Mouse (Mus musculus): ENCODE data around the gene Gm10322. TPM values are rescaled to one million over a fixed set of nuclear protein-coding genes. Genes with fewer than 3 reads are reported as not detected.

The Gm10322 gene
- polyA plus RNA-seq, 1 experiment from 2014 or later = not detected

DNA sequence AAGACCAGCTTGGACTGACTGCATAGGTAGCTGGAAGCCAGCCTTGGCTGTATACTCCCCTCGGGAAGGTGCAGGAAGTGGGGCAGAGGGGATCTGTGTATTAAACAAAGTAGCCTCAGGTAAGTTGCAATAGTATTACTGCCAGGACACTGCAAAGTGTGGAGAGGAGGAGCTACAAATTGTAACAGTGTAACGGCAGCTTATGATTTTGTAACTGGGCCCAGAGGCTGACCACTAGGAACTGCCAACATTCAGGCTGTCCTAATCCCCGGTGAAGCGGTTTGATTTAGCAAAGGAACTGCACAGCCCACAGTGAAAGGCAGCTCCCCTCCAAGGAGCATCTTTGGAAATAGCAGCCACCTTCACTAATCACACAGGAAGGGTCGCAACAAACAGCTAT is 2.6 kb upstream of the Gm10322 start:
- H3K4me3 ChIP-seq (ENCODE audit: low read depth, low read length) = no peak overlapping the region
- DNase-seq (ENCODE audit: low spot score) (no peak), ATAC-seq (ENCODE audit: insufficient read depth, low FRiP score, low TSS enrichment) (no peak)
- H3K27me3 ChIP-seq (ENCODE audit: control insufficient read depth, insufficient read depth, low read length) = no peaks in the 10 kb centered on the region
- H3K4me1 ChIP-seq (ENCODE audit: control insufficient read depth, insufficient read depth, low read length) = peaks cover 6% of the 10 kb centered on the region; the same call in 1 of the 2 replicates
- H3K4me2 ChIP-seq (ENCODE audit: low read depth) = no peak overlapping the region
- no peaks in the 10 kb centered on the region for H3K36me3 ChIP-seq (ENCODE audit: control insufficient read depth, insufficient read depth, low read length)
- no peak overlapping the region for H3K27ac ChIP-seq (ENCODE audit: low read depth, low read length)
- WGBS = 78% methylated on average over 5 of the region's 5 CpGs
- no peak overlapping the region for H3K9ac ChIP-seq (ENCODE audit: low read length)
- no peaks in the 10 kb centered on the region for H3K9me3 ChIP-seq (ENCODE audit: control insufficient read depth, low read length)

DNA sequence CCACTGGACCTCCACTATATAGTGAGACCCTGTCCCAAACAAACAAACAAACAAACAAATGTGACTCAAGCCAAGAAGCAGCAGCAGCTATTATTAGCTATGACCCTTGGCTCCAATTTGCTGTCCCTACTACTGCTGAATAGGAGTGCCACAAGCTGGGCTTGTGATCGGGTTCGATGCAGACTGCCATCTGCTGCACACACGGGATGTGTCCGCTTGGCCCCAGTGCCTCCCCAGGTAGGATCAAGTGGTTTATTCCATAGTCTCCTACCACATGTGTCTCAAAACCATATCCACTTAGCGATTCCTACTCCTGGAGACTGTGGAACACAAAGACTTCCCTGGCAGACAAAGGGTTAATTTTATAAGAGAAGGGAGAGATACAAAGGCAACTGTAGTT is 1.7 kb upstream of the Gm10322 start:
- no peak overlapping the region for H3K4me2 ChIP-seq (ENCODE audit: low read depth)
- no peak for ATAC-seq (ENCODE audit: insufficient read depth, low FRiP score, low TSS enrichment)

GRCm38 (mm10) chr10:59615411-59615810 is 452 bp upstream of the Gm10322 start:
- WGBS = 35% methylated on average over 5 of the region's 5 CpGs
- no peak for ATAC-seq (ENCODE audit: insufficient read depth, low FRiP score, low TSS enrichment)
- Histone ChIP-seq H3K27me3 (ENCODE audit: control insufficient read depth, insufficient read depth, low read length) (no peaks in the 10 kb centered on the region), H3K4me2 (ENCODE audit: low read depth) (peak overlapping the region; percentile 86), H3K9me3 (ENCODE audit: control insufficient read depth, low read length) (no peaks in the 10 kb centered on the region), H3K4me1 (ENCODE audit: control insufficient read depth, insufficient read depth, low read length) (peaks cover 6% of the 10 kb centered on the region; the same call in 1 of the 2 replicates), H3K27ac (ENCODE audit: low read depth, low read length) (no peak overlapping the region), H3K4me3 (ENCODE audit: low read depth, low read length) (peak overlapping the region; percentile 89), H3K9ac (ENCODE audit: low read length) (peak overlapping the region; percentile 95), H3K36me3 (ENCODE audit: control insufficient read depth, insufficient read depth, low read length) (no peaks in the 10 kb centered on the region)
- DNase-seq (ENCODE audit: low spot score) = no peak

More for the DNA sequence above, 1.7 kb upstream of the Gm10322 start:
- WGBS = 87% methylated on average over 5 of the region's 5 CpGs
- Histone ChIP-seq H3K4me3 (ENCODE audit: low read depth, low read length) (no peak overlapping the region), H3K9ac (ENCODE audit: low read length) (no peak overlapping the region), H3K27me3 (ENCODE audit: control insufficient read depth, insufficient read depth, low read length) (no peaks in the 10 kb centered on the region), H3K36me3 (ENCODE audit: control insufficient read depth, insufficient read depth, low read length) (no peaks in the 10 kb centered on the region), H3K27ac (ENCODE audit: low read depth, low read length) (no peak overlapping the region), H3K9me3 (ENCODE audit: control insufficient read depth, low read length) (no peaks in the 10 kb centered on the region), H3K4me1 (ENCODE audit: control insufficient read depth, insufficient read depth, low read length) (peaks cover 6% of the 10 kb centered on the region; the same call in 1 of the 2 replicates)
- DNase-seq (ENCODE audit: low spot score) = no peak

- peak within 1 kb of the TSS; percentile 95 for H3K9ac ChIP-seq (ENCODE audit: low read length)
- no peaks in the 10 kb centered on the region for H3K9me3 ChIP-seq (ENCODE audit: control insufficient read depth, low read length)
- under 1% methylated on average over 35 of the region's 36 CpGs for WGBS
- H3K36me3 ChIP-seq (ENCODE audit: control insufficient read depth, insufficient read depth, low read length) = no peaks in the 10 kb centered on the region
- peak; percentile 95 for DNase-seq (ENCODE audit: low spot score)
- H3K27me3 ChIP-seq (ENCODE audit: control insufficient read depth, insufficient read depth, low read length) = no peaks in the 10 kb centered on the region
- peak within 1 kb of the TSS; percentile 86 for H3K27ac ChIP-seq (ENCODE audit: low read depth, low read length)
- H3K4me2 ChIP-seq (ENCODE audit: low read depth) = peak within 1 kb of the TSS; percentile 86
- H3K4me1 ChIP-seq (ENCODE audit: control insufficient read depth, insufficient read depth, low read length) = peaks cover 6% of the 10 kb centered on the region; the same call in 1 of the 2 replicates
- ATAC-seq (ENCODE audit: insufficient read depth, low FRiP score, low TSS enrichment) = peak; percentile 100
- peak within 1 kb of the TSS; percentile 89 for H3K4me3 ChIP-seq (ENCODE audit: low read depth, low read length)
Measured at GRCm38 (mm10) chr10:59616522-59616921, 659 bp downstream of the Gm10322 start, which contains the start of gene Mcu. Gene Mcu (minus strand): TSS chr10:59616692.

GRCm38 (mm10) chr10:59617776-59618175 is 1.9 kb downstream of the Gm10322 start:
- Histone ChIP-seq H3K4me3 (ENCODE audit: low read depth, low read length) (no peak overlapping the region), H3K36me3 (ENCODE audit: control insufficient read depth, insufficient read depth, low read length) (no peaks in the 10 kb centered on the region), H3K4me2 (ENCODE audit: low read depth) (no peak overlapping the region), H3K27me3 (ENCODE audit: control insufficient read depth, insufficient read depth, low read length) (no peaks in the 10 kb centered on the region), H3K27ac (ENCODE audit: low read depth, low read length) (no peak overlapping the region), H3K9me3 (ENCODE audit: control insufficient read depth, low read length) (no peaks in the 10 kb centered on the region), H3K9ac (ENCODE audit: low read length) (no peak overlapping the region), H3K4me1 (ENCODE audit: control insufficient read depth, insufficient read depth, low read length) (peaks cover 6% of the 10 kb centered on the region; the same call in 1 of the 2 replicates)
- 91% methylated on average over 7 of the region's 7 CpGs for WGBS
- ATAC-seq (ENCODE audit: insufficient read depth, low FRiP score, low TSS enrichment) (no peak), DNase-seq (ENCODE audit: low spot score) (no peak)

- H3K4me1 ChIP-seq (ENCODE audit: control insufficient read depth, insufficient read depth, low read length) = no peaks in the 10 kb centered on the region
- ATAC-seq (ENCODE audit: insufficient read depth, low FRiP score, low TSS enrichment) (no peak), DNase-seq (ENCODE audit: low spot score) (no peak)
- H3K27me3 ChIP-seq (ENCODE audit: control insufficient read depth, insufficient read depth, low read length) = no peaks in the 10 kb centered on the region
- no peak overlapping the region for H3K4me3 ChIP-seq (ENCODE audit: low read depth, low read length)
- no peak overlapping the region for H3K9ac ChIP-seq (ENCODE audit: low read length)
- no peak overlapping the region for H3K4me2 ChIP-seq (ENCODE audit: low read depth)
- no peaks in the 10 kb centered on the region for H3K36me3 ChIP-seq (ENCODE audit: control insufficient read depth, insufficient read depth, low read length)
- WGBS = 77% methylated on average over 10 of the region's 10 CpGs
- H3K9me3 ChIP-seq (ENCODE audit: control insufficient read depth, low read length) = no peaks in the 10 kb centered on the region
- no peak overlapping the region for H3K27ac ChIP-seq (ENCODE audit: low read depth, low read length)
Measured at GRCm38 (mm10) chr10:59621355-59621754, 5.5 kb downstream of the Gm10322 start.

GRCm38 (mm10) chr10:59623496-59623895 is 7.6 kb downstream of the Gm10322 start:
- no peak overlapping the region for H3K4me3 ChIP-seq (ENCODE audit: low read depth, low read length)
- DNase-seq (ENCODE audit: low spot score) (no peak), ATAC-seq (ENCODE audit: insufficient read depth, low FRiP score, low TSS enrichment) (no peak)
- no peak overlapping the region for H3K9ac ChIP-seq (ENCODE audit: low read length)
- no peaks in the 10 kb centered on the region for H3K4me1 ChIP-seq (ENCODE audit: control insufficient read depth, insufficient read depth, low read length)
- H3K9me3 ChIP-seq (ENCODE audit: control insufficient read depth, low read length) = no peaks in the 10 kb centered on the region
- no peaks in the 10 kb centered on the region for H3K27me3 ChIP-seq (ENCODE audit: control insufficient read depth, insufficient read depth, low read length)
- no peaks in the 10 kb centered on the region for H3K36me3 ChIP-seq (ENCODE audit: control insufficient read depth, insufficient read depth, low read length)
- WGBS = 69% methylated on average over 5 of the region's 5 CpGs
- no peak overlapping the region for H3K27ac ChIP-seq (ENCODE audit: low read depth, low read length)
- no peak overlapping the region for H3K4me2 ChIP-seq (ENCODE audit: low read depth)

GRCm38 (mm10) chr10:59628641-59629505 is 13.0 kb downstream of the Gm10322 start:
- H3K4me3 ChIP-seq (ENCODE audit: low read depth, low read length) = no peak overlapping the region
- DNase-seq (ENCODE audit: low spot score) = no peak
- no peak for ATAC-seq (ENCODE audit: insufficient read depth, low FRiP score, low TSS enrichment)
- no peak overlapping the region for H3K27ac ChIP-seq (ENCODE audit: low read depth, low read length)
- no peaks in the 10 kb centered on the region for H3K4me1 ChIP-seq (ENCODE audit: control insufficient read depth, insufficient read depth, low read length)
- H3K27me3 ChIP-seq (ENCODE audit: control insufficient read depth, insufficient read depth, low read length) = no peaks in the 10 kb centered on the region
- no peaks in the 10 kb centered on the region for H3K9me3 ChIP-seq (ENCODE audit: control insufficient read depth, low read length)
- H3K4me2 ChIP-seq (ENCODE audit: low read depth) = no peak overlapping the region
- H3K9ac ChIP-seq (ENCODE audit: low read length) = no peak overlapping the region
- no peaks in the 10 kb centered on the region for H3K36me3 ChIP-seq (ENCODE audit: control insufficient read depth, insufficient read depth, low read length)
- WGBS = 76% methylated on average over 17 of the region's 17 CpGs

- ATAC-seq (ENCODE audit: insufficient read depth, low FRiP score, low TSS enrichment) = no peak
- H3K9me3 ChIP-seq (ENCODE audit: control insufficient read depth, low read length) = no peaks in the 10 kb centered on the region
- H3K27ac ChIP-seq (ENCODE audit: low read depth, low read length) = no peak overlapping the region
- no peak overlapping the region for H3K4me3 ChIP-seq (ENCODE audit: low read depth, low read length)
- H3K4me1 ChIP-seq (ENCODE audit: control insufficient read depth, insufficient read depth, low read length) = no peaks in the 10 kb centered on the region
- H3K36me3 ChIP-seq (ENCODE audit: control insufficient read depth, insufficient read depth, low read length) = no peaks in the 10 kb centered on the region
- H3K4me2 ChIP-seq (ENCODE audit: low read depth) = no peak overlapping the region
- WGBS = 75% methylated on average over 4 of the region's 4 CpGs
- H3K9ac ChIP-seq (ENCODE audit: low read length) = no peak overlapping the region
- H3K27me3 ChIP-seq (ENCODE audit: control insufficient read depth, insufficient read depth, low read length) = no peaks in the 10 kb centered on the region
- DNase-seq (ENCODE audit: low spot score) = no peak
Measured at GRCm38 (mm10) chr10:59629506-59629782, 13.6 kb downstream of the Gm10322 start.
